Mouse (Mus musculus) ES-E14 (cell line): ENCODE data around the gene St8sia1. TPM values are rescaled to one million over a fixed set of nuclear protein-coding genes. Genes with fewer than 3 reads are reported as not detected.

Source experiments
- DNase-seq: peaks from one replicate; pipeline ENCODE4 v3.0.0-alpha.2; 2013; ENCODE audit warnings: low read depth, low spot score
- H3K27ac ChIP-seq: 2 replicates; pipeline ENCODE4 v1.5.1; 2012; ENCODE audit warnings: low read depth, mild to moderate bottlenecking, low read length, moderate library complexity, mixed read lengths; ENCODE audit not compliant: poor library complexity, insufficient read depth, severe bottlenecking
- H3K36me3 ChIP-seq: 2 replicates; pipeline ENCODE4 v1.6.1; 2012; ENCODE audit warnings: mild to moderate bottlenecking, low read length, moderate library complexity, mixed read lengths; ENCODE audit not compliant: control insufficient read depth, poor library complexity, insufficient read depth, severe bottlenecking
- H3K4me1 ChIP-seq, 2 experiments: fragments of 150-350 bp in 1 of 2; sonication (generic) in 1 of 2; 2 replicates each; pipeline ENCODE4 v1.6.1; 2012; ENCODE audit warnings: low read length in 2 of 2, mild to moderate bottlenecking in 1 of 2, mixed read lengths in 1 of 2; ENCODE audit not compliant: control insufficient read depth in 2 of 2, insufficient read depth in 2 of 2, poor library complexity in 1 of 2
- H3K4me3 ChIP-seq, 2 experiments: fragments of 150-350 bp in 1 of 2; sonication (generic) in 1 of 2; 2 replicates each; pipeline ENCODE4 v1.5.1; 2012; ENCODE audit warnings: low read length in 2 of 2, low read depth in 1 of 2, mild to moderate bottlenecking in 1 of 2, mixed read lengths in 1 of 2; ENCODE audit not compliant: insufficient read depth in 1 of 2, poor library complexity in 1 of 2, severe bottlenecking in 1 of 2
- H3K9ac ChIP-seq: 2 replicates; pipeline ENCODE4 v1.6.1; 2012; ENCODE audit warnings: low read depth, mild to moderate bottlenecking, low read length, mixed read lengths; ENCODE audit not compliant: poor library complexity, insufficient read depth, severe bottlenecking
- H3K9me3 ChIP-seq: fragments of 150-350 bp; sonication (generic); 2 replicates; pipeline ENCODE4 v1.6.1; 2012; ENCODE audit warnings: low read depth, mild to moderate bottlenecking, low read length; ENCODE audit not compliant: control insufficient read depth, insufficient read depth
- CHD2 ChIP-seq: IDR thresholded peaks from 2 replicates; pipeline ENCODE4 v1.6.1; 2014; ENCODE audit warnings: mild to moderate bottlenecking, low read depth, low read length, inconsistent platforms
- HCFC1 ChIP-seq: IDR thresholded peaks from 2 replicates; pipeline ENCODE4 v1.6.1; 2012; ENCODE audit warnings: low read length, inconsistent platforms, borderline replicate concordance; ENCODE audit not compliant: insufficient read depth
- MAFK ChIP-seq: IDR thresholded peaks from 2 replicates; pipeline ENCODE4 v1.6.1; 2014; ENCODE audit warnings: mild to moderate bottlenecking, low read depth, low read length, inconsistent platforms; ENCODE audit not compliant: insufficient read depth
- ZC3H11A ChIP-seq: IDR thresholded peaks from 2 replicates; pipeline ENCODE4 v1.6.1; 2012; ENCODE audit warnings: low read depth, mild to moderate bottlenecking, inconsistent platforms, low read length, borderline replicate concordance
- ZNF384 ChIP-seq: IDR thresholded peaks from 2 replicates; pipeline ENCODE4 v1.6.1; 2012; ENCODE audit warnings: low read depth, low read length, inconsistent platforms
- in situ Hi-C, 2 experiments: fragments of 600-800 bp; cut with MboI; formaldehyde crosslinking; loops; one replicate each; pipeline ENCODE4 v1.15.1; 2025; ENCODE audit warnings: low sequenced_read_pairs in 2 of 2, inconsistent platforms in 1 of 2; ENCODE audit not compliant: unreplicated experiment in 2 of 2
- total RNA-seq: library from RNA; depleted of rRNA; stranded (reverse); fragments of 300-350 nt; gene quantifications from 2 replicates; pipeline ENCODE4 v1.2.3, GENCODE M21; 2012

Gene St8sia1
- total RNA-seq, 1 experiment: 8.2 TPM

DNA sequence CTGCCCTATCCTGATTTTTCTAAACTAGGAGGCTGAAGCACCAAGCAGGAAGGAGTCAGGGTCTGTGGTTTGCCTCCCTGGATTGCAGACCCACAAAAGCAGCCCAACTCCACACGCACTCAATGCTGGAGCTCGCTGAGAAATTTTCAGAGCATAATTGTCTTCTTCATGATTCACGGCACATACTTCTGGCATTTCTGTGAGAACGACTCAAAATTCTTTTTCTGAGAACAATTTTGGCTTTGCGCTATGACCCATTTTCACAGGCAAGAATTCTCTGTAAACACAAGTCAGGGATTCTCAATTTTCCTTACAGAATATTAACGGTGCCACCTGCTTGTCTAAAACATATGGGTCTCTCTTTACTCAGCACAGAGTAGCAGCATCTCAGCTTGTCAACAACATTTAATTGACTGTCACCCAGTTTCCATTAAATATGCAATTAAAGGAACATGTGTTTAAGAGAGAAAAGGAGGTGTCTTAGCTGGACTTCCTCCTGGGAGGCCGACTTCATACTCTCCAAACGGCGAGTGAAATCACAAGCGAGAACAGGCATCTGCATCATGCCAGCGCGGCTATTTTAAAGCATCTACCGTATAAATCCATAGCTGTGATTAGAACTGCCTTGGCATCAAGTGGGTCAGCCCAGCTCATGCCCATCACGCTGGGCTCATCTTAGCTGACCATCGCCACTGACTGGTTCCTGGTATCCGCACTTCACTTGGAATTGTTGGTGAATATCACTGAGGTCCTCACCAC, 35.5 kb downstream of the St8sia1 start:
- Histone ChIP-seq H3K9me3 (no peaks in the 10 kb centered on the region), H3K4me1 (no peaks in the 10 kb centered on the region), H3K36me3 (no peaks in the 10 kb centered on the region), H3K9ac (no peak overlapping the region), H3K4me3 (no peak overlapping the region), H3K27ac (no peak overlapping the region)
- in situ Hi-C loops: no loop called here
- DNase-seq: no peak
- no peak for TF ChIP-seq ZC3H11A
- no peak for TF ChIP-seq ZNF384
- no peak for TF ChIP-seq HCFC1
- no peak for TF ChIP-seq CHD2
- TF ChIP-seq MAFK: no peak

DNA sequence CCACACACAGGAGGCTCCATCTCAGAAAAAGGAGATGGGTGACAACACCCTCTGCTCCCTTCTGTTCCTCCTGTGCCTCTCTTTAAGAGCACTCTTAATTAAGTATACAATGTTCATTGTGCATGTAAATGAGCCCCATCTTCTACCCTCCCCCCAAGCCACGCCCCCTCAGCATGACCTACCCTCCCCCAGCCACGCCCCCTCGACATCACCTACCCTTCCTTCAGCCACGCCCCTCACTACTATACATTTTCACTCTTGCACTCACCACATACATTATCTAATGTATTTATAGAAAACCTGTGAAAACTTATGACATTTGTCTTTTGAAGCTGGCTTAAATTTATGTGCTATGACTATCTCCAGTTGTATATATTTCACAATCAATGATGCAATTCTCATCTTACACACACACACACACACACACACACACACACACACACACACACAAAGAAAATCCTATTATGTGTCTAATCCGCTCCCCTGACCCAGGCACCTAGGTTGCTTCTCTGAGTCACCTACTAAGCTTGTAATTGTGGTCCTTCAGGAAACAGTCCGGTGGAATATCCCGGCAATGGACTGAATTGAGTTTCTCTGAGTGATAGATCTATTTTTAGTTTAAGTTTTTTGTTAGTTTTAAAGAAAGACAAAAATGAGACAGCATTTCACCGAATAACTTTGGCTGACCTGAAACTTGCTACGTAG, 37.2 kb downstream of the St8sia1 start:
- Histone ChIP-seq H3K4me1 (no peaks in the 10 kb centered on the region), H3K9ac (no peak overlapping the region), H3K4me3 (no peak overlapping the region), H3K27ac (no peak overlapping the region), H3K9me3 (no peaks in the 10 kb centered on the region), H3K36me3 (no peaks in the 10 kb centered on the region)
- in situ Hi-C loops: no loop called here
- DNase-seq: no peak
- TF ChIP-seq MAFK: no peak
- TF ChIP-seq ZNF384: no peak
- no peak for TF ChIP-seq ZC3H11A

DNA sequence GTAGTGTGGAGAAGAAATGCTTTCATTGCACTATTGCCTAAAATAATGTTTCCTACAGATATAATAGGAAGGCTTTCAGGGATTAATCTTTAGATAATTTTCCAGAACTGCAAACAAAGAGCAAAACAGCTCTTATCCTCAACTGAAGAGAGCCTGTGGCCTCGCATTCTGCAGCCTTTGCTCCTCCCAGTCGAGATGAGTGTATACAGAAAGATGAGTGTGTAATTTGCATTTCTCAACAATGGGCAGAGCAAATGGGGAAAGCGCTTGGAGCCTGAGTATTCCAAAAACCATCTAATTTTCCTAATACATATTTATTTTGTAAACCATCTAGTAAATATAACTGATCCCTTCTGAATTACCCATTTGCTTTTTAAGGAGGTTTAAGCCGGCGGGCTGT, 38.3 kb downstream of the St8sia1 start:
- no peaks in the 10 kb centered on the region for H3K4me1 ChIP-seq
- in situ Hi-C loops: no loop called here
- TF ChIP-seq CHD2 (no peak), ZC3H11A (no peak), HCFC1 (no peak), MAFK (no peak), ZNF384 (no peak)
- no peak overlapping the region for H3K27ac ChIP-seq
- H3K9ac ChIP-seq: no peak overlapping the region
- no peak overlapping the region for H3K4me3 ChIP-seq
- no peaks in the 10 kb centered on the region for H3K36me3 ChIP-seq
- DNase-seq: no peak
- no peaks in the 10 kb centered on the region for H3K9me3 ChIP-seq

DNA sequence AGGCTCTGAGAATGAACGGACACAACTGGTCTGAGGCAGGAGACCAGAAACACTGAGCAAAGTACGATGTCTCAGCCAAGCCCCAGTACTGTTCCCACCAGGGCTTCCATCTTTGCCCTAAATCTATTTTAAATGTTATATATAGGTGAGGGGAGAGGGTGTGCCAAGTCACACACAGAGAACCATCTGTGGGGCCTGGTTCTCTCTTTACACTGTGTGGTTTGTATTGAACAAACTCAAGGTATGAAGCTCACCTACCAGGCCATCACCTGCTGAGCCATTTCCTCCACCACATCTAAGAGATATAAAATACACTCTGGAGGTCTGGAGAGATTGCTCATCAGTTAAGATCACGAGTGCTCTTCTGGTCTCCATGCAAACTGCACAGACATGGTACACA, 38.9 kb downstream of the St8sia1 start:
- Histone ChIP-seq H3K9ac (no peak overlapping the region), H3K4me3 (no peak overlapping the region), H3K4me1 (no peaks in the 10 kb centered on the region), H3K9me3 (no peaks in the 10 kb centered on the region), H3K36me3 (no peaks in the 10 kb centered on the region), H3K27ac (no peak overlapping the region)
- in situ Hi-C loops: no loop called here
- TF ChIP-seq HCFC1 (no peak), ZNF384 (no peak), CHD2 (no peak), ZC3H11A (no peak), MAFK (no peak)
- no peak for DNase-seq
